Mouse (Mus musculus): Measurements from ENCODE around the gene Efcab7.

The Efcab7 gene

DNA sequence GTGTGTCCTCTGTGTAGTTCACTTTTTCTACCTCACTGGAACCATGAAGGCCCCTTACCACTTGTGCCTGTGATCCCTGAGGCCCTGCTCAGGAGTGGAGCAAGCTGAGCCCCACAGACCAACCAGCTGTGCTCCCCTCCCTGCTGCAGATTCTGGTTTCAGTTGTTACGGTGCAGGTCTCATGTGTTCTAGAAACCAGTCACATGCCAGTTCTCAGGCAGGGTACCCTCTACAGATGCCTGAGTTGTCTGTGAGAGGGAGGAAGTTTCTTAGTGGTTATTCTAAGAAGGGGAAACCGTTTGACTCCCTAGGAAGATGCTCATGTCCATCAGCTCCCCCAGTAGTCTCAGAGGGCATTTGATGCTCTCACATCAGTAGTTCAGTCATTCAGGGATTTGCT, 115.6 kb downstream of the Efcab7 start:
- no peak for DNase-seq (ENCODE audit: low read depth, low spot score)

- DNase-seq (ENCODE audit: low read depth, low spot score) = no peak
These were observed 116.0 kb downstream of the Efcab7 start for GRCm38 (mm10) chr4:99945011-99945410.

GRCm38 (mm10) chr4:99946516-99946915, 117.5 kb downstream of the Efcab7 start:
- DNase-seq (ENCODE audit: low read depth, low spot score) = no peak

GRCm38 (mm10) chr4:99947192-99947591, 118.2 kb downstream of the Efcab7 start:
- no peak for DNase-seq (ENCODE audit: low read depth, low spot score)

DNA sequence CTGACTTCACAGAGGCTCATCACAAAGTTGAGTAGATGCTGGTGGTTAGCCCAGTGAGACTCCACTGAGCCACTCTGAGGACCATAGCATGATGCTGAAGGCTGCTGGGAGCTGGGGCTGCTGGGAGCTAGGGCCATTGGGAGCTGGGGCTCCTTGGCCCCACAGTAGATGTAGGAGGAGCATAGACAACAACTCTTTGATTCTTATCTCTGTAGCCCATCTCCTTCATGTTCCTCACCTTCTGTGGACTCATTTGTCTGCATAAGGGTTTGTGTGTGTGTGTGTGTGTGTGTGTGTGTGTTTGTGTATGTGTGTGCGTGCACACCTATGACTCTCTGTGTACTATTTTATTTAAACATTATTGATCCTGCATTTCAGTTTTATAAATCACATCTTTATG, 118.9 kb downstream of the Efcab7 start:
- no peak for DNase-seq (ENCODE audit: low read depth, low spot score)

DNA sequence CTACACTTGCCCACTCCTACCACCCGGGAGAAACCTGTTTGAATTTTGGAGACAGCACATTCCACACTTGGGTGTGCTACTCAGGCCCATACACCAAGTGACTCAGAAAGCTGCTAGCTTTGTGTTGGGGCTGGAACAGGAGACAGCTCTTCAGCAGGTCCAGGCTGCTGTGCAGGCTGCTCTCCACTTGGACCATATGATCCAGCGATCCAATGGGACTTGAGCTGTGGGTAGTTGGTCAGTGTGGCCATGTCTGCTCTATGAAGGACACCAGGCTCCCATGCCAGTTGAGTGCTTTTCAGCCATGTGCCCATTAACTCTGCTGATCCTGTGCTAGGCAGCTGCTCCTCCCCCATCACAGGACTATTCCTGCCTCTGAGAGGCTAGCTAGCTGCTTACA, 124.9 kb downstream of the Efcab7 start:
- no peak for DNase-seq (ENCODE audit: low read depth, low spot score)

DNA sequence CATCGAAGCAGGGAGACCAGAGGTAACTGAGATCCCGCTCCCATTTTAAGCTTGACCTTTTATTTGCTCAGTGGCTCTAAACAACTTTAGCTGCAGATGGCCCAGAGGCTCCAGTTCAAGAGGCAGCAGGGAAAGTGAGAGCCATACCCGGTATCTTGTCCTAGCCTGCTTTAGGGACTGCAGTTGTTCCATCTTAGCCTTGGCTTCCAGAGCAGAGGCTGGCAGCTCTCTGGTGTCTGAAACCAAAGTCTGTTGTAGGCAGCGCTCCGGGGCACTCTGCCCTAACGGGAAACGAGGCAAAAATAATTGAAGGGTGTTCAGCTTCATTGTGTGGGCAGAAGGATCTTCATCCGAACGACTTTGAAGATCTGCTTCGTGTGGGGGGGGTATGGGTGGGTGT, 126.4 kb downstream of the Efcab7 start:
- no peak for DNase-seq (ENCODE audit: low read depth, low spot score)

DNA sequence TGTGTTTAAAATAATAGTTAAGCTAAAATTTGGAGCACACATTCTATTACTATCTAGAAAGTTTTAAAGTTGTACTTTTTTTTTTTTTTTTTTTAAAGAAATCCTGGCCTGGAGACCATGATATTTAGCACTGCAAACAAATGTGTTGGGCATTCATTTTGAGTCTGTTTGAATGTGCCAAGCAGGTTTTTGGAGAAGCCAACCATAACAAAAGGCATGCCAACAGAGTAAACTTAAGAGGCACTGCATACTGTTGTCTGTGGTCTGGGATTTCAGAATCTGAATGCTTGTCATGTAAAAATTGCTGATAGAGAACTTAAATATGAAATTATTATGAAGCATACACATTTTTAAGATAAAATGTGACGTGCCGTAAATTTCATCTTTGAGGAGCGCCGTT, 128.2 kb downstream of the Efcab7 start:
- no peak for DNase-seq (ENCODE audit: low read depth, low spot score)

GRCm38 (mm10) chr4:99958084-99958815, 129.3 kb downstream of the Efcab7 start:
- DNase-seq (ENCODE audit: low read depth, low spot score) = no peak

GRCm38 (mm10) chr4:99959308-99959707, 130.3 kb downstream of the Efcab7 start:
- no peak for DNase-seq (ENCODE audit: low read depth, low spot score)
